Mouse (Mus musculus): ENCODE data around the gene Tmeff1.

Gene Tmeff1

GRCm38 (mm10) chr4:48564962-48565361 is 20.0 kb upstream of the Tmeff1 start:
- DNase-seq (ENCODE audit: low spot score in 2 of 2), result no peak

GRCm38 (mm10) chr4:48576361-48576760 is 8.6 kb upstream of the Tmeff1 start:
- DNase-seq (ENCODE audit: low spot score in 2 of 2), result no peak

GRCm38 (mm10) chr4:48577831-48578230 is 7.1 kb upstream of the Tmeff1 start:
- no peak for DNase-seq (ENCODE audit: low spot score in 2 of 2)

GRCm38 (mm10) chr4:48578399-48578798 is 6.6 kb upstream of the Tmeff1 start:
- DNase-seq (ENCODE audit: low spot score in 2 of 2), result no peak

- DNase-seq (ENCODE audit: low spot score in 2 of 2), result no peak
Measured at GRCm38 (mm10) chr4:48579475-48580110, 5.4 kb upstream of the Tmeff1 start.

GRCm38 (mm10) chr4:48581201-48581600 is 3.8 kb upstream of the Tmeff1 start:
- no peak for DNase-seq (ENCODE audit: low spot score in 2 of 2)

GRCm38 (mm10) chr4:48581993-48582392 is 3.0 kb upstream of the Tmeff1 start:
- no peak for DNase-seq (ENCODE audit: low spot score in 2 of 2)

GRCm38 (mm10) chr4:48582941-48583340 is 2.0 kb upstream of the Tmeff1 start:
- DNase-seq (ENCODE audit: low spot score in 2 of 2), result no peak

GRCm38 (mm10) chr4:48585241-48586098 is 496 bp downstream of the Tmeff1 start:
- peak; percentile 19 to 65 for DNase-seq (ENCODE audit: low spot score in 2 of 2)

GRCm38 (mm10) chr4:48586099-48586821 is 1.3 kb downstream of the Tmeff1 start:
- no peak for DNase-seq (ENCODE audit: low spot score in 2 of 2)

- DNase-seq (ENCODE audit: low spot score in 2 of 2), result no peak
Measured at GRCm38 (mm10) chr4:48587526-48587925, 2.6 kb downstream of the Tmeff1 start.

- no peak for DNase-seq (ENCODE audit: low spot score in 2 of 2)
Measured at GRCm38 (mm10) chr4:48588576-48588975, 3.6 kb downstream of the Tmeff1 start.

- no peak for DNase-seq (ENCODE audit: low spot score in 2 of 2)
Measured at GRCm38 (mm10) chr4:48590862-48591261, 5.9 kb downstream of the Tmeff1 start.

GRCm38 (mm10) chr4:48591390-48591789 is 6.4 kb downstream of the Tmeff1 start:
- DNase-seq (ENCODE audit: low spot score in 2 of 2), result no peak

- no peak for DNase-seq (ENCODE audit: low spot score in 2 of 2)
Measured at GRCm38 (mm10) chr4:48592328-48592727, 7.4 kb downstream of the Tmeff1 start.

GRCm38 (mm10) chr4:48592844-48593243 is 7.9 kb downstream of the Tmeff1 start:
- DNase-seq (ENCODE audit: low spot score in 2 of 2), result no peak

GRCm38 (mm10) chr4:48596111-48596510 is 11.1 kb downstream of the Tmeff1 start:
- no peak for DNase-seq (ENCODE audit: low spot score in 2 of 2)

- DNase-seq (ENCODE audit: low spot score in 2 of 2), result no peak
Measured at GRCm38 (mm10) chr4:48605650-48606049, 20.7 kb downstream of the Tmeff1 start.

GRCm38 (mm10) chr4:48609485-48609884 is 24.5 kb downstream of the Tmeff1 start:
- no peak for DNase-seq (ENCODE audit: low spot score in 2 of 2)

GRCm38 (mm10) chr4:48610251-48610650 is 25.3 kb downstream of the Tmeff1 start:
- no peak for DNase-seq (ENCODE audit: low spot score in 2 of 2)

- DNase-seq (ENCODE audit: low spot score in 2 of 2), result no peak
Measured at GRCm38 (mm10) chr4:48615483-48615882, 30.5 kb downstream of the Tmeff1 start.

- no peak for DNase-seq (ENCODE audit: low spot score in 2 of 2)
Measured at GRCm38 (mm10) chr4:48617201-48617600, 32.2 kb downstream of the Tmeff1 start.

- DNase-seq (ENCODE audit: low spot score in 2 of 2), result no peak
Measured at GRCm38 (mm10) chr4:48620121-48620520, 35.1 kb downstream of the Tmeff1 start.

Data from spleen, postnatal 4 days (tissue).